14 mouse cellular contexts compared by ENCODE assay signal in genomic region chr4:117665531-117665930, GRCm38 (mm10). TPM values are rescaled to one million over a fixed set of nuclear protein-coding genes. Genes with fewer than 3 reads are reported as not detected.
A peak's percentile ranks its signal among the peaks of the same experiment; 100 is the strongest.
DNase-seq lines count a peak whose midpoint lies in the region; ATAC-seq lines count a peak whose summit lies in the region.
"Had no signal": no experiment of that assay in that cellular context is flagged by ENCODE, and none has a peak within 500 bp of the region (broad histone marks: within the 10 kb centered on the region; RNA-seq: fewer than 3 reads in every experiment).

No protein-coding gene starts in this region.

- H3K4me3 ChIP-seq in hindbrain, embryonic 14.5 days (replicated peaks; ENCODE audit: low read length): no peak overlapping the region
- H3K4me3 ChIP-seq: neural tube, embryonic 12.5 days; stomach, embryonic 15.5 days had no signal

- H3K9ac ChIP-seq in hindbrain, embryonic 14.5 days: no peak overlapping the region
- H3K9ac ChIP-seq: lung, embryonic 14.5 days; neural tube, embryonic 12.5 days; stomach, embryonic 15.5 days had no signal

- DNase-seq in left cerebral cortex, postnatal 4 days: peak; percentile 90
- no peak for DNase-seq in left cerebral cortex, adult 11 months (ENCODE audit: low spot score)
- peak; percentile 68 for DNase-seq in brain, adult 2 months (ENCODE audit: low read depth, low spot score)
- DNase-seq in cerebellum, adult 9-10 months: peak; percentile 50
- no peak for DNase-seq in hindbrain, embryonic 14.5 days (ENCODE audit: low spot score)
- DNase-seq in ovary, postnatal 10 days (ENCODE audit: low spot score): no peak
- DNase-seq: adrenal gland, postnatal 25 days; lung, embryonic 14.5 days had no signal

- peaks cover 12% of the 10 kb centered on the region for H3K4me1 ChIP-seq in hindbrain, embryonic 14.5 days (replicated peaks; ENCODE audit: control insufficient read depth, insufficient read depth, low read length)
- H3K4me1 ChIP-seq: stomach, embryonic 15.5 days had no signal

- no peaks in the 10 kb centered on the region for H3K9me3 ChIP-seq in hindbrain, embryonic 14.5 days (ENCODE audit: control insufficient read depth, low read length)
- H3K9me3 ChIP-seq: neural tube, embryonic 12.5 days; stomach, embryonic 15.5 days had no signal

- H3K36me3 ChIP-seq in hindbrain, embryonic 14.5 days (replicated peaks; ENCODE audit: control insufficient read depth, insufficient read depth): no peaks in the 10 kb centered on the region
- H3K36me3 ChIP-seq: neural tube, embryonic 12.5 days had no signal

- H3K4me2 ChIP-seq in hindbrain, embryonic 14.5 days (replicated peaks): no peak overlapping the region
- H3K4me2 ChIP-seq: lung, embryonic 14.5 days; neural tube, embryonic 12.5 days; stomach, embryonic 15.5 days had no signal

- peak overlapping the region; percentile 34 for H3K27ac ChIP-seq in hindbrain, embryonic 14.5 days
- H3K27ac ChIP-seq: stomach, embryonic 15.5 days had no signal

- peak; percentile 56 for ATAC-seq in hindbrain, embryonic 14.5 days (ENCODE audit: low FRiP score)
- ATAC-seq in monocyte, adult 5-6 weeks (replicated peaks; ENCODE audit: insufficient number of reproducible peaks, low FRiP score, low TSS enrichment, poor library complexity, severe bottlenecking): no peak

- intact Hi-C loops in left cerebral cortex, postnatal 4 days (cut with DNase I): no loop called here

- H3K27me3 ChIP-seq in hindbrain, embryonic 14.5 days (ENCODE audit: control insufficient read depth, insufficient read depth, low read length): no peaks in the 10 kb centered on the region
- H3K27me3 ChIP-seq: neural tube, embryonic 12.5 days; stomach, embryonic 15.5 days had no signal

- WGBS in hindbrain, embryonic 14.5 days: 63% methylated on average over 7 of the region's 7 CpGs

RNA-seq across cellular contexts. Expression of gene Dmap1, which starts 16.5 kb away (rescaled TPM):
- total RNA-seq in left cerebral cortex, postnatal 4 days (2021): 10 to 100 TPM; 46.1 to 47.6 TPM
- 82.0 and 85.4 TPM in 2 replicates for polyA plus RNA-seq in hindbrain, embryonic 14.5 days (2014; fragmentation: Nextera tagmentation; extraction: Ambion mirVana)
- 18.1 to 30.9 TPM (median 23.9 TPM) in 3 replicates for total RNA-seq in monocyte, adult 5-6 weeks (2017)

RNA-seq across cellular contexts. Expression of gene Gm12845, which starts 58.7 kb away (rescaled TPM):
- not detected for total RNA-seq in left cerebral cortex, postnatal 4 days (2021)
- polyA plus RNA-seq in hindbrain, embryonic 14.5 days (2014; fragmentation: Nextera tagmentation; extraction: Ambion mirVana): not detected in 2 replicates
- total RNA-seq in monocyte, adult 5-6 weeks (2017): not detected in 3 replicates
- total RNA-seq: adrenal gland, postnatal 25 days; ES-E14; left cerebral cortex, postnatal 14 days had no signal
- polyA plus RNA-seq: gonadal fat pad, adult 2 months; lung, embryonic 14.5 days; neural tube, embryonic 12.5 days; stomach, embryonic 15.5 days had no signal

Comparison
In these comparisons a context has a peak if more than half of its experiments do, and no peak if none do; other contexts are left out.
1. DNase-seq: peak in left cerebral cortex, postnatal 4 days (single experiment), brain, adult 2 months (single experiment) and cerebellum, adult 9-10 months (single experiment); none in left cerebral cortex, adult 11 months (single experiment), hindbrain, embryonic 14.5 days (single experiment) and ovary, postnatal 10 days (single experiment).